Mouse (Mus musculus) mesoderm, embryonic 11.5 days (tissue): ENCODE measurements around the gene Slfn9.
"Not testable (repeated sequence)": the region's sequence is repeated elsewhere in the genome, so short reads cannot be mapped to it uniquely, and the experiment has no call there.

Source experiments
- DNase-seq: peaks from one replicate; pipeline ENCODE4 v3.0.0-alpha.2; 2012; ENCODE audit warnings: low read depth, low spot score

Slfn9 gene

GRCm38 (mm10) chr11:82956925-82957324 lies 34.7 kb downstream of the Slfn9 start:
- DNase-seq = no peak

DNA sequence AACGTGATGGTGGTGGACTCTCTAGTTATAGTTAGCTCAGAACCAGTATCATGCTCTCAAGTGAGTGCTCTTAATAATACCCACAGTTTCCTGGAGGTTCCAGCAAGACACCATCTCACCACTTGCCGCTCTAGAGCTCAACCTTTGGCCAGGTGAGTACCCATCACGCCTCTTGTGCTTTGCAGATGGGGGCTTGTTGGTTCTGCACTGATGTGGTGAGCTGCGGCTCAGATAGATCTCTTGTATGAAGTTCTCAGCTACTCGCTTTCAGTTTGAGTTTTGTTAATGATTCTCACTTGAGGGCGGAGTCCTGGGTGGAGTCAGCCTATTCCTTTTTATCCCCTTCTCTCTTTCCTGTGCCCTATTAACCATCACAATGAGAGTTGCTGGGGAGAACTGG lies 37.0 kb downstream of the Slfn9 start:
- no peak for DNase-seq

- no peak for DNase-seq
Observed at GRCm38 (mm10) chr11:82952612-82953542, 38.8 kb downstream of the Slfn9 start.

DNA sequence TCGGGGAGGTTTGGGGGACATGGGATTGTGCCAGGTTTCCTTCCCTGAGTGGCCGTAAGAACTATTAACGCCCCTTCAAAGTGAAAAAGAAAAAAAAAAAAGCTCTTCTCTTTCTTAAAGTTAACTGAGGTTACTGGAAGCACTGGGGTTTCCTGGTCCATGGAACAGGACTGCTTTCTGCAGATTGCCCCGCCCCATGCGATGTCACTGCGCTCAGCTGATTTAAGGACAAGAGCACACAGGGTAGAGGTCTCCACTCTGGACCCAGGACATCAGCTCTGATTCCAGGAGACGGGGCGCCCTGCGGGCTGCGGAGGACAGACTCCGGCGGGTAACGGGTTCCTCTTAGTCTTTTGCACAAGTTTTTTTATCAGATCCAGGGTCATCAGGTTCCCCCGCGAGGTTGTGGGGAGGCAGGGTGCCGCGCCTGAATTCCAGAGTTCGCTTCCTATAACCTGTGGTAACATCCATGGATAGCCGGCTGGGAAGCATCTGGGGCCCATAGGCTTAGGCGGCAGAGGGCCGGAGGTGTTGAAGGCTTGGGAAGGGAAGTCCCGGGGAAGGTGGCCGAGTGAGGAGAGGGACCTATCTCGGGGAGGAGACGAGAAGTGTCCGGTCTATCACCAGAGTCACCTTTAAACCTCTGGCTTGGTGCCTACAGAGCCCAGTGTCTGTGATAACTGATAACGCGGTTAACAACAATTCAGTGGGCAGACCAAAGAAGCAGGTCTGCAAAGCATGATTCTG lies 39.6 kb downstream of the Slfn9 start:
- DNase-seq = no peak

GRCm38 (mm10) chr11:82950736-82951481 lies 40.7 kb downstream of the Slfn9 start, which contains the start of gene Slfn5:
Gene Slfn5 (plus strand): TSS chr11:82951349.
- DNase-seq = no peak

GRCm38 (mm10) chr11:82949036-82949435 lies 42.6 kb downstream of the Slfn9 start:
- no peak for DNase-seq

DNA sequence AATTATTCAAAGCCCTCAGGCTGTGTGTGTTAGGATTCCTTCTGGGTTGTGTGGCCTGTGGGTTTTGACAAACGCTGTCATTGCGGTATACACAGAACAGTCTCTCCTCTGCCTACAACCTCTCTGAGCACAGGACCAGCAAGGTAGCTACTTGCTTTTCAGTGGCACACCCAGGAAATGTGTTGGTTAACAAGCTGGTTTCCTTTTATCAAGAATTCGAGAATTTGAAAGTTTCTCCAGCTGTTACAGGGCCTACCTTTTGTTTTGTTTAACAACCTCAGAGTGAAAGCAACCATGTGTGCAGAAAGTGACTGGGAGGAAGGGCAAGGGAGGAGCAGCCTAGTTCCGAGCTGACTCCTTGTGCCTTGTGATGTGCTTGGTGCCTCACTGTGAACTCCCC lies 44.2 kb downstream of the Slfn9 start:
- no peak for DNase-seq

DNA sequence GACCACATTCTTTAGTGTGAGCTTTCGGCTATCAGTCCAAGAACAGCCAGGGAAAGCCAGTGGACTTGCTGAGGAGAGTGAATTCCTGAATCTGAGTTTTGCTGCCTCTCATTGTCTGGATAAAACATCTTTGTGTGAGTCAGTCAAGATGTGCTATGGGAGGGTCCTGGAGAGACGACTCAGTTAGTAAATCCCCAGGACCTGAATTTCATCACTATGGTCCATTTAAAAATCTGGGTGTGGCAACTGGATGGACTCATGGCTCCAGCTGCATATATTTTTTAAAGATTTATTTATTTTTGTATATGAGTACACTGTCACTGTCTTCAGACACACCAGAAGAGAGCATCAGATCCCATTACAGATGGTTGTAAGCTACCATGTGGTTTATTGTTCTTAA lies 46.0 kb downstream of the Slfn9 start:
- no peak for DNase-seq

GRCm38 (mm10) chr11:82943336-82943735 lies 48.3 kb downstream of the Slfn9 start:
- peak; percentile 73 for DNase-seq

GRCm38 (mm10) chr11:82933186-82933585 lies 58.4 kb downstream of the Slfn9 start:
- no peak for DNase-seq

DNA sequence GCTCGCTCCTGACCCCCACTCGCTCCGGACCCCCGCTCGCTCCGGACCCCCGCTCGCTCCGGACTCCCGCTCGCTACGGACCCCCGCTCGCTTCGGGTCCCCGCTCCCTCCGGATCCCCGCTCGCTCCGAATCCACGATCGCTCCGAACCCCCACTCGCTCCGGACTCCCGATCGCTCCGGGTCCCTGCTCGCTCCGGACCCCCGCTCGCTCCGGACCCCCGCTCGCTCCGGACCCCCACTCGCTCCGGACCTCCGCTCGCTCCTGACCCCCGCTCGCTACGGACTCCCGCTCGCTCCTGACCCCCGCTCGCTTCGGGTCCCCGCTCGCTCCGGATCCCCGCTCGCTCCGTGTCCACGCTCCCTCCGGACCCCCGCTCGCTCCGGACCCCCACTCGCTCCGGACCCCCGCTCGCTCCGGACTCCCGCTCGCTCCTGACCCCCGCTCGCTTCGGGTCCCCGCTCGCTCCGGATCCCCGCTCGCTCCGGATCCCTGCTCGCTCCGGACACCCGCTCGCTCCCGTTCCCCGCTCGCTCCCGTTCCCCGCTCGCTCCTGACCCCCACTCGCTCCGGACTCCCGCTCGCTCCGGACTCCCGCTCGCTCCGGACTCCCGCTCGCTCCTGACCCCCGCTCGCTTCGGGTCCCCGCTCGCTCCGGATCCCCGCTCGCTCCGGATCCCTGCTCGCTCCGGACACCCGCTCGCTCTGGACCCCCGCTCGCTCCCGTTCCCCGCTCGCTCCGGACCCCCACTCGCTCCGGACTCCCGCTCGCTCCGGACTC lies 59.8 kb downstream of the Slfn9 start:
- not testable (repeated sequence) for DNase-seq

DNA sequence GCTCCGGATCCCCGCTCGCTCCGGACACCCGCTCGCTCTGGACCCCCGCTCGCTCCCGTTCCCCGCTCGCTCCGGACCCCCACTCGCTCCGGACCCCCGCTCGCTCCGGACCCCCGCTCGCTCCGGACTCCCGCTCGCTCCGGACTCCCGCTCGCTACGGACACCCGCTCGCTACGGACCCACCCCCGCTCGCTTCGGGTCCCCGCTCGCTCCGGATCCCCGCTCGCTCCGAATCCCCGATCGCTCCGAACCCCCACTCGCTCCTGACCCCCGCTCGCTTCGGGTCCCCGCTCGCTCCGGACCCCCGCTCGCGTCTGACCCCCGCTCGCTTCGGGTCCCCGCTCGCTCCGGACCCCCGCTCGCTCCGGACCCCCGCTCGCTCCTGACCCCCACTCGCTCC lies 60.5 kb downstream of the Slfn9 start:
- not testable (repeated sequence) for DNase-seq

GRCm38 (mm10) chr11:82930391-82930955 lies 61.2 kb downstream of the Slfn9 start:
- not testable (repeated sequence) for DNase-seq

DNA sequence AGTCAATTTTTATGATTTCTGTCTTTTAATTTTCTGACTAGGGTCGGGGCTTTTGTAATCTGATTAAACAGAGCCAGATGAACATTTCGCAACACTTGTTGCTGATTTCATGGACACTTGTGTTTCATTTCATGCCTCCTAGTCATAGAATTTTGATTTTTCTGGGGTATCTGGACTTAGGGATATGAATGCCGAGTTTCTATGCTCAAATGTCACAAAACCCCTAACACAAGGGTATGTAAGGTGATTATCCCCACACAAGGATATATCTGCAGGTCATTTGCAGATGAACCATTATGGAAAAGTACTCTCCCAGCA lies 62.0 kb downstream of the Slfn9 start:
- DNase-seq = no peak

DNA sequence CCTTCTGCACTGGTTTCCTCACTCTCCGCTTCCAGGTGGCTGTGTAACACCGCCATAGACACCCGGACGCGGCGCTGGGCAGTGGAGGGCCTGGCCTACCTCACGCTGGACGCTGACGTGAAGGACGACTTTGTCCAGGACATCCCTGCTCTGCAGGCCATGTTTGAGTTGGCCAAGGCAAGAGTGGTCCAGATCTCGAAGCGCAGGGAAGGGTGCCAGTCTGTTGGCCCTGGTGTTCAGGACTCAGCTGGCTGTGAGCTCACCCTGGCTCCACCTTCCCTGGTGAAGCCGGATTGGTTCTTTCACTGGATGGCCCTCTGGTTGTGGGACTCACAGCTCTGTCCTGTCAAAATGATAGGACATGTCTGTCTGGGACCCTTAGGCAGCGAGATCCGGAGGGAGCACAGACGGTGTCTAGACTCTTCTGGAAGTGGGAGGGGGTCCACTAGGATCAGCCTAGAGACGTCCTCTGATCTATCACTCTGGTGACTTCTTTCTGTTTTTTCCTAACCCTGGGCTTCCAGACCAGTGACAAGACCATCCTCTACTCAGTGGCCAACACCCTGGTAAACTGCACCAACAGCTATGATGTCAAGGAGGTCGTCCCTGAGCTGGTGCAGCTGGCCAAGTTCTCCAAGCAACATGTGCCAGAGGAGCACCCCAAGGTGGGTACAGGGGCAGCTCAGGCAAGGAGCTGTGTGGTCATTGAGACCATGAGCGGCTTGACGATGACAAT lies 62.6 kb downstream of the Slfn9 start:
- no peak for DNase-seq
